Mouse (Mus musculus): Measurements from ENCODE around the gene Arhgdia. TPM values are rescaled to one million over a fixed set of nuclear protein-coding genes. Genes with fewer than 3 reads are reported as not detected.
"Not testable (repeated sequence)": the region's sequence is repeated elsewhere in the genome, so short reads cannot be mapped to it uniquely, and the experiment has no call there.

Gene Arhgdia
- polyA plus RNA-seq, 1 experiment from 2014 or later = 742 TPM

- Histone ChIP-seq H3K36me3 (peaks cover 86% of the 10 kb centered on the region), H3K4me3 (peak within 1 kb of the TSS; percentile 43), H3K4me1 (peaks cover 21% of the 10 kb centered on the region), H3K27me3 (ENCODE audit: low read depth, poor library complexity, severe bottlenecking) (peaks cover 36% of the 10 kb centered on the region), H3K9me3 (replicated peaks) (no peaks in the 10 kb centered on the region), H3K27ac (peak within 1 kb of the TSS; percentile 66; the same call in 1 of the 2 replicates)
- DNase-seq (ENCODE audit: low spot score) = no peak
- WGBS = 3% methylated on average over 45 of the region's 45 CpGs
These were observed 27.0 kb upstream of the Arhgdia start, which contains the start of gene Npb for GRCm38 (mm10) chr11:120608241-120609034. Npb (plus strand) TSS chr11:120608477.

GRCm38 (mm10) chr11:120606764-120607163, 25.3 kb upstream of the Arhgdia start:
- peaks cover 86% of the 10 kb centered on the region for H3K36me3 ChIP-seq
- 79% methylated on average over 4 of the region's 4 CpGs for WGBS
- H3K4me3 ChIP-seq = no peak overlapping the region
- H3K4me1 ChIP-seq = peaks cover 21% of the 10 kb centered on the region
- no peaks in the 10 kb centered on the region for H3K9me3 ChIP-seq (replicated peaks)
- H3K27me3 ChIP-seq (ENCODE audit: low read depth, poor library complexity, severe bottlenecking) = peaks cover 36% of the 10 kb centered on the region
- no peak overlapping the region for H3K27ac ChIP-seq
- DNase-seq (ENCODE audit: low spot score) = no peak

- WGBS = 95% methylated on average over 7 of the region's 7 CpGs
- H3K27ac ChIP-seq = no peak overlapping the region
- no peaks in the 10 kb centered on the region for H3K9me3 ChIP-seq (replicated peaks)
- no peak overlapping the region for H3K4me3 ChIP-seq
- peaks cover 36% of the 10 kb centered on the region for H3K27me3 ChIP-seq (ENCODE audit: low read depth, poor library complexity, severe bottlenecking)
- peaks cover 21% of the 10 kb centered on the region for H3K4me1 ChIP-seq
- no peak for DNase-seq (ENCODE audit: low spot score)
- peaks cover 83% of the 10 kb centered on the region for H3K36me3 ChIP-seq
These were observed 24.2 kb upstream of the Arhgdia start for GRCm38 (mm10) chr11:120605667-120606066.

DNA sequence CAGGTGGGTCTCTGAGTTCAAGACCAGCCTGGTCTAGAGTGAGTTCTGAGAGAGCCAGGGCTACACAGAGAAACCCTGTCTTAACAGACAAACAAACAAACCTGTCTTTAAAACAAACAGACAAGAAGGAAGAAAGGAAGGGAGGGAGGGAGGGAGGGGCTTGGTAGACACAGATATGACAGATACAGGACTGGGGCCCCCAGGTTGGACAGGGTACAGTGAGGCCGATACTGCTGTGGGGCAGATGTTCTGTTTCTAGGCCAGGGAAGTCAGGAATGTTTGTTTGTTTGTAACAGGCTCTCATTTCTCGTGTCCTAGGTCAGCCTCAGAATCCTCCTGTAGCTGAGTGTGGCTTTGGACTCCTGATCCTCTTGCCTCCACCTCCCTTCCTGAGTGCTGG, 22.1 kb upstream of the Arhgdia start:
- peaks cover 74% of the 10 kb centered on the region for H3K36me3 ChIP-seq
- no peak overlapping the region; the same call in 1 of the 2 replicates for H3K4me3 ChIP-seq
- WGBS = 85% methylated on average over 2 of the region's 2 CpGs
- H3K9me3 ChIP-seq (replicated peaks) = no peaks in the 10 kb centered on the region
- H3K27me3 ChIP-seq (ENCODE audit: low read depth, poor library complexity, severe bottlenecking) = peaks cover 21% of the 10 kb centered on the region
- DNase-seq (ENCODE audit: low spot score) = no peak
- H3K27ac ChIP-seq = no peak overlapping the region
- peaks cover 22% of the 10 kb centered on the region for H3K4me1 ChIP-seq

DNA sequence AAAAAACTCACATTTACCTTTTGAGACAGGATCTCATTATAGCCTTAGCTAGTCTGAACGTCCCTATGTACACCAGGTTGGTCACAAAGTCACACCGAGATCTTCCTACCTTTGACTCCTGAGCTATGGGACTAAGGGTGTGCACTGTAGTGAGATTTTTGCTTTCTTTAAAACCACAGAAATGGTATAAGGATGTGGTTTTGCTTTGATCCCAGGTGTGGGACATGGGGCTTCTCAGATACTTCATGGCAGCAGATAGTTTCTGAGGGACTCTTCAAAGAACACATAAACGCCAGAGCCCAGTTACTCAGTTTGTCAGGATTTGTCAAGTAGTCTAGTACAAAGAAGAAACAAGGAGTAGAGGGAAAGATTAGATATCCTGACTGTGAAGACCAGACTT, 19.3 kb upstream of the Arhgdia start:
- no peak for DNase-seq (ENCODE audit: low spot score)
- H3K36me3 ChIP-seq = peaks cover 79% of the 10 kb centered on the region
- no peak overlapping the region for H3K27ac ChIP-seq
- no peaks in the 10 kb centered on the region for H3K9me3 ChIP-seq (replicated peaks)
- peaks cover 30% of the 10 kb centered on the region for H3K4me1 ChIP-seq
- WGBS = 91% methylated on average over 3 of the region's 3 CpGs
- no peaks in the 10 kb centered on the region for H3K27me3 ChIP-seq (ENCODE audit: low read depth, poor library complexity, severe bottlenecking)
- H3K4me3 ChIP-seq = no peak overlapping the region

DNA sequence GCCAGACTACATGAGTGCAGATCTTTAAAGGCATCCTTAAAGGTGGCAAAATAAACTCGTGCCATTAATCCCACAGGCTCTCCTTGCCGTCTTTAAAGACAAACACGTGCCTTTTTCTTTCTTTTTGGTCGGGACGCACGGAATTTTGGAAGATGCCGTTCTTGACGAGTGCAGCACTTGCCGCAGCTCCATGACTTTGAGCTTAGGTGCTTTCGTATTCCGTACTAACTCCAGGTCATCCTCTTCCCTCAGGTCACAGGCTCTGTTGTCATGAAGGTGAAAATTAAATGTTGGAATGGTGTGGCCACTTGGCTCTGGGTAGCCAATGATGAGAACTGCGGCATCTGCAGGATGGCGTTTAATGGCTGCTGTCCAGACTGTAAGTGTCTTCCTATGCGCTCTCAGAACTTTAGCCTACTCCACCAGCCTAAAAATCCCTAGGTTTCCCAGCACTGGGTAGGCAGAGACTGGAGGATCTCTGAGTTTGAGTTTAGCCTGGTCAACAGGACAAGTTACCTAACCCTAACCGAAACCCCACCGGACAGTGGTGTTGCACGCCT, 17.6 kb upstream of the Arhgdia start:
- Histone ChIP-seq H3K4me3 (peak overlapping the region; percentile 100), H3K27ac (peak overlapping the region; percentile 99), H3K4me1 (peaks cover 30% of the 10 kb centered on the region), H3K36me3 (peaks cover 78% of the 10 kb centered on the region), H3K27me3 (ENCODE audit: low read depth, poor library complexity, severe bottlenecking) (no peaks in the 10 kb centered on the region), H3K9me3 (replicated peaks) (no peaks in the 10 kb centered on the region)
- WGBS = 50% methylated on average over 17 of the region's 17 CpGs
- no peak for DNase-seq (ENCODE audit: low spot score)

DNA sequence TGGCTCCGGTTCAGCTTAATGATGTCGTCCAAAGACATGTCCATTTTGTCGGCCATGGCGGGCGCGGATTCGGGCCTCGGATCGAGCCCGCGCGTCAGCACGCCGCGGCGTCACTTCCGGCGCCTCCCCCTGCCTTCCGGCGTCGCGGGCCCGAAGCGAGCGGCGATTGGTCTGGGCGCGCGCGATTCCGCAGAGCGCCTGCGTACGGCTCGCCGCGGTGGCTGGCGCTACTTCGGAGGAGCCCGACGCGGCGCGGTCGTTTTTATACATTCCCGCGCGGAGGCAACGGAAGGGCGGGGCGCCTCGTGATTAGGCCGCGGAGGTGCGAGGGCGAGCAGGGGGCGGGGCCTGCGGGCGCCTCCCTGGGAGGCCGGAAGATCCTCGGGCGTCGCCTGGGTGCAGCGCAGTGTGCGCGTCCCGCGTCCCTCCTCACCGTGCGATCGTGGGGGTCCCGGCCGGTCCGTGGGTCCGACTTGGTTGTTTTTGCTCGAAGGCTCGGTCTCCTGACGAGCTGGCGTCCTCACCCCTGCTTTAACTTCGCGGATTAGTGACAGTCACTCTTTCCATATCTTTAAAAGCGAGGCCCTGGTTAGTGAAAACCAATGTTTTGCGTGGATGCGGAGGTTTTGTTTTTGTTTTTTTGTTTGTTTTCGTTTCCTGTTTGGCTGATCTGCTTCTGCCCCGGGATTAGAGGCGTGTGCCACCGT, 17.0 kb upstream of the Arhgdia start, which contains the start of the genes Alyref and Anapc11:
Gene Alyref, minus strand, starts transcription at position 83 of the 707 bp plus-strand sequence.
Gene Anapc11, plus strand, starts transcription at position 139 of the 707 bp plus-strand sequence.
- DNase-seq (ENCODE audit: low spot score) = peak; percentile 97
- H3K4me3 ChIP-seq = peak within 1 kb of the TSS; percentile 100
- H3K4me1 ChIP-seq = peaks cover 30% of the 10 kb centered on the region
- no peaks in the 10 kb centered on the region for H3K27me3 ChIP-seq (ENCODE audit: low read depth, poor library complexity, severe bottlenecking)
- peaks cover 78% of the 10 kb centered on the region for H3K36me3 ChIP-seq
- peak within 1 kb of the TSS; percentile 99 for H3K27ac ChIP-seq
- H3K9me3 ChIP-seq (replicated peaks) = no peaks in the 10 kb centered on the region
- WGBS = under 1% methylated on average over 88 of the region's 88 CpGs

DNA sequence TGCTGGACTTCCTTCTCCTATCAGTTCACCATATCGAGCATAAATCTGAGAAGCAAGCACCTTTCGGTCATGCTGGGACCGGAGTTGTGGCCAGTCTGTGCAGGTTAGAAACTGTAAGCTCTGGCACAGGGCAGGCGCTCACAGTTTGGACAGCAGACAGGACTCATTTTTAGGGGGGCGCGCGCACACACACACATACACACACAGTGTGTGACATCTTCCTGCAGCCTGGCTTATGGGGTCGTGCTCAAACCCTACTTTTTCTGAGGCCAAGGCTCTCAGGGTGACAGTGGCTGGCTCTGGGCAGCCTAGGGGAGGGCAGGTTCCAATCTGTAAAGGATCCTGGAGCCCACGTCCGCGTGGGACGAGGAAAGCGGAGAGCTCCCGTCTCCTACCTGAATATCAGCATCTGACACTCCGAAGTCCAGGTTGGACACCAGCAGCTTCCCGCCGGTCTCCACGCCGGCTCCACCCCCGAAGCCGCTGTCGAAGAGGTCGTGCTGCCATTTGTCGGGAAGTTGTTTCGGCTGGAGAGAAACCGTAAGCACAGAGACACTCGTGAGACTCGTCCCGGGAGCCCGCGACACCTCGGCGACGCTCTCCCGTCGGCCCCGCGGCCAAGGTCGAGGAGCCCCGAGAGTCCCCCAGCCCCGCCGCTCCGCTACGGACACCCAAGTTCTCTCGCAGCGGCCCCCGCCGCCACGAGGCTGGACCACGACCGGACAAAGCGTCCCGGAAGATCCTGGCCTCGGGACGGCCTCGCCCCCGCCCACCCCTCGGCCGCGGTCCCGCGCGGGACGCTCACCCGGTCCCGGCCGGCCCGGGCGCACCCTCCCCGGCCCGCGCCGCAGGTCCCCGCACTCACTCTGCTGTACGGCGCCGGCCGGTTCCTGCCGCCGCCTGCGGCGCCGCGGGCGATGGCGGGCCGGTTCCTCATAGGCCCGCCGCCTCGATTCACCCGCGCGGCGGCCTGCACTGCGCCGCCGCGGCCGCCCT, 16.1 kb upstream of the Arhgdia start:
- Histone ChIP-seq H3K36me3 (peaks cover 78% of the 10 kb centered on the region), H3K27ac (peak overlapping the region; percentile 99), H3K4me1 (peaks cover 30% of the 10 kb centered on the region), H3K4me3 (peak overlapping the region; percentile 100), H3K27me3 (ENCODE audit: low read depth, poor library complexity, severe bottlenecking) (no peaks in the 10 kb centered on the region), H3K9me3 (replicated peaks) (no peaks in the 10 kb centered on the region)
- 6% methylated on average over 99 of the region's 99 CpGs for WGBS
- no peak for DNase-seq (ENCODE audit: low spot score)

GRCm38 (mm10) chr11:120588531-120588930, 7.1 kb upstream of the Arhgdia start:
- Histone ChIP-seq H3K4me3 (no peak overlapping the region), H3K4me1 (no peaks in the 10 kb centered on the region), H3K27me3 (ENCODE audit: low read depth, poor library complexity, severe bottlenecking) (no peaks in the 10 kb centered on the region), H3K27ac (no peak overlapping the region), H3K36me3 (peaks cover 99% of the 10 kb centered on the region), H3K9me3 (replicated peaks) (0 out of 2 replicates have a peak, but pooled peaks cover 2% of the 10 kb centered on the region)
- DNase-seq (ENCODE audit: low spot score) = no peak
- 96% methylated on average over 6 of the region's 6 CpGs for WGBS

- H3K4me3 ChIP-seq = no peak overlapping the region
- no peak for DNase-seq (ENCODE audit: low spot score)
- peaks cover 30% of the 10 kb centered on the region for H3K4me1 ChIP-seq
- 0 out of 2 replicates have a peak, but pooled peaks cover 2% of the 10 kb centered on the region for H3K9me3 ChIP-seq (replicated peaks)
- H3K27me3 ChIP-seq (ENCODE audit: low read depth, poor library complexity, severe bottlenecking) = no peaks in the 10 kb centered on the region
- WGBS = 98% methylated on average over 1 of the region's 1 CpGs
- H3K27ac ChIP-seq = no peak overlapping the region
- H3K36me3 ChIP-seq = peaks cover 81% of the 10 kb centered on the region
These were observed 2.5 kb upstream of the Arhgdia start for GRCm38 (mm10) chr11:120583937-120584336.

DNA sequence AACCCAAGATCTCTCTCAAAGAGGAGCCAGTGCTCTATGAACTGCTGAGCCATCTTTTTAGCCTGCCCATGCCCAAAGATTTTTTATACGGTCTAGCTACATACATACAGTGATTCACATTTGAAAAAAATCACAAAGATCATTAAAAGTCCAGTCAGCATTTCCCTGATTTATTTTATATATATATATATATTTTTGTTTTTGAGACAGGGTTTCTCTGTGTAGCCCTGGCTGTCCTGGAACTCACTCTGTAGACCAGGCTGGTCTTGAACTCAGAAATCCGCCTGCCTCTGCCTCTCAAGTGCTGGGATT, 1.5 kb upstream of the Arhgdia start:
- 91% methylated on average over 2 of the region's 2 CpGs for WGBS
- DNase-seq (ENCODE audit: low spot score) = not testable (repeated sequence)

More for the DNA sequence above, 1.5 kb upstream of the Arhgdia start:
- not testable (repeated sequence) for H3K27me3 ChIP-seq (ENCODE audit: low read depth, poor library complexity, severe bottlenecking); H3K27ac ChIP-seq; H3K4me3 ChIP-seq; H3K9me3 ChIP-seq (replicated peaks)
- Histone ChIP-seq H3K36me3 (peaks cover 81% of the 10 kb centered on the region), H3K4me1 (peaks cover 40% of the 10 kb centered on the region)
